Mouse (Mus musculus): ENCODE results near the gene Atxn7.
"Not testable (repeated sequence)": the region's sequence is repeated elsewhere in the genome, so short reads cannot be mapped to it uniquely, and the experiment has no call there.

Gene Atxn7

GRCm38 (mm10) chr14:13961401-13962112 is at the start of gene Atxn7, which contains the start of gene Thoc7:
Atxn7 (plus strand) TSS chr14:13961440.
Thoc7 (minus strand) TSS chr14:13961852.
- DNase-seq (ENCODE audit: extremely low spot score, low read depth, low spot score), result no peak

GRCm38 (mm10) chr14:13914387-13915082 is 46.7 kb upstream of the Atxn7 start, which contains the start of gene Gm281:
Gm281 (minus strand) TSS chr14:13914478.
- no peak for DNase-seq (ENCODE audit: extremely low spot score, low read depth, low spot score)

GRCm38 (mm10) chr14:13915207-13915606 is 46.0 kb upstream of the Atxn7 start:
- no peak for DNase-seq (ENCODE audit: extremely low spot score, low read depth, low spot score)

GRCm38 (mm10) chr14:13917208-13917607 is 44.0 kb upstream of the Atxn7 start:
- DNase-seq (ENCODE audit: extremely low spot score, low read depth, low spot score), result no peak

- DNase-seq (ENCODE audit: extremely low spot score, low read depth, low spot score), result no peak
These were observed 43.6 kb upstream of the Atxn7 start for GRCm38 (mm10) chr14:13917630-13918029.

- no peak for DNase-seq (ENCODE audit: extremely low spot score, low read depth, low spot score)
These were observed 27.8 kb upstream of the Atxn7 start for GRCm38 (mm10) chr14:13933290-13934051.

GRCm38 (mm10) chr14:13934052-13934371 is 27.2 kb upstream of the Atxn7 start:
- DNase-seq (ENCODE audit: extremely low spot score, low read depth, low spot score), result no peak

GRCm38 (mm10) chr14:13944686-13945085 is 16.6 kb upstream of the Atxn7 start:
- no peak for DNase-seq (ENCODE audit: extremely low spot score, low read depth, low spot score)

GRCm38 (mm10) chr14:13948345-13948744 is 12.9 kb upstream of the Atxn7 start:
- no peak for DNase-seq (ENCODE audit: extremely low spot score, low read depth, low spot score)

GRCm38 (mm10) chr14:13950401-13950800 is 10.8 kb upstream of the Atxn7 start:
- DNase-seq (ENCODE audit: extremely low spot score, low read depth, low spot score), result no peak

- DNase-seq (ENCODE audit: extremely low spot score, low read depth, low spot score), result not testable (repeated sequence)
These were observed 9.1 kb upstream of the Atxn7 start for GRCm38 (mm10) chr14:13952151-13952550.

GRCm38 (mm10) chr14:13960079-13960478 is 1.2 kb upstream of the Atxn7 start:
- no peak for DNase-seq (ENCODE audit: extremely low spot score, low read depth, low spot score)

GRCm38 (mm10) chr14:13960482-13961325 is 536 bp upstream of the Atxn7 start:
- no peak for DNase-seq (ENCODE audit: extremely low spot score, low read depth, low spot score)

GRCm38 (mm10) chr14:13962476-13962875 is 1.2 kb downstream of the Atxn7 start:
- DNase-seq (ENCODE audit: extremely low spot score, low read depth, low spot score), result no peak

GRCm38 (mm10) chr14:13963527-13963926 is 2.3 kb downstream of the Atxn7 start:
- no peak for DNase-seq (ENCODE audit: extremely low spot score, low read depth, low spot score)

- no peak for DNase-seq (ENCODE audit: extremely low spot score, low read depth, low spot score)
These were observed 6.4 kb downstream of the Atxn7 start for GRCm38 (mm10) chr14:13967607-13968006.

- DNase-seq (ENCODE audit: extremely low spot score, low read depth, low spot score), result no peak
These were observed 7.2 kb downstream of the Atxn7 start for GRCm38 (mm10) chr14:13968476-13968875.

- DNase-seq (ENCODE audit: extremely low spot score, low read depth, low spot score), result no peak
These were observed 9.3 kb downstream of the Atxn7 start for GRCm38 (mm10) chr14:13970513-13970912.

GRCm38 (mm10) chr14:13971644-13972234 is 10.5 kb downstream of the Atxn7 start:
- no peak for DNase-seq (ENCODE audit: extremely low spot score, low read depth, low spot score)

GRCm38 (mm10) chr14:13977498-13977897 is 16.3 kb downstream of the Atxn7 start:
- DNase-seq (ENCODE audit: extremely low spot score, low read depth, low spot score), result no peak

Data from hindlimb bud, embryonic 11.5 days (tissue).